Mouse (Mus musculus): ENCODE measurements around the gene Camsap1. TPM values are rescaled to one million over a fixed set of nuclear protein-coding genes. Genes with fewer than 3 reads are reported as not detected.

The Camsap1 gene
- polyA plus RNA-seq, 1 experiment from 2014 or later, result 16.3 TPM

DNA sequence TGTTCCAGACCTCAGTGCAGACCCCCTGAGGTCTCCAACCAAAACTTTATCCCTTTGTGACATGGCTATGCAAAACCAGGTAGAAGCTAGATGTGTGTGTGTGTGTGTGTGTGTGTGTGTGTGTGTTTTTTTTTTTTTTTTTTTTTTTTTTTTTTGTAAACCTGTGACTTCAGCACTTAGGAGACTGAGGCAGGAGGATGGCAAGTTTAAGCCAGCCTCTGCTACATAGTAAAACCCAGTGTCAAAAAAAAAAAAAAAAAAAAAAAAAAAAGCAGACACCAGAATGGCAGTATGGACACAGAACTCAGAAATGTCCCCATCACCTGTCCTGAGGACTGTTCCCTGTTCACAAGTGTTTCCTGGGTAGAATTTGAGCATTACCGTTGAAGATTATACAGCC lies 6.6 kb upstream of the Camsap1 start:
- Histone ChIP-seq H3K4me3 (ENCODE audit: low read depth, low read length) (no peak overlapping the region), H3K36me3 (ENCODE audit: control insufficient read depth, insufficient read depth, low read length) (no peaks in the 10 kb centered on the region), H3K4me2 (replicated peaks; ENCODE audit: low read depth, low read length) (no peak overlapping the region), H3K9ac (replicated peaks; ENCODE audit: low read depth, low read length) (no peak overlapping the region), H3K4me1 (ENCODE audit: control insufficient read depth, insufficient read depth, low read length) (no peaks in the 10 kb centered on the region), H3K27me3 (ENCODE audit: control insufficient read depth, insufficient read depth, low read length) (no peaks in the 10 kb centered on the region), H3K9me3 (ENCODE audit: control insufficient read depth, low read depth, low read length) (no peaks in the 10 kb centered on the region), H3K27ac (ENCODE audit: low read length) (no peak overlapping the region)
- WGBS, result 92% methylated on average over 1 of the region's 1 CpGs
- ATAC-seq (ENCODE audit: insufficient number of reproducible peaks, insufficient read depth, low FRiP score, low read depth), result no peak

DNA sequence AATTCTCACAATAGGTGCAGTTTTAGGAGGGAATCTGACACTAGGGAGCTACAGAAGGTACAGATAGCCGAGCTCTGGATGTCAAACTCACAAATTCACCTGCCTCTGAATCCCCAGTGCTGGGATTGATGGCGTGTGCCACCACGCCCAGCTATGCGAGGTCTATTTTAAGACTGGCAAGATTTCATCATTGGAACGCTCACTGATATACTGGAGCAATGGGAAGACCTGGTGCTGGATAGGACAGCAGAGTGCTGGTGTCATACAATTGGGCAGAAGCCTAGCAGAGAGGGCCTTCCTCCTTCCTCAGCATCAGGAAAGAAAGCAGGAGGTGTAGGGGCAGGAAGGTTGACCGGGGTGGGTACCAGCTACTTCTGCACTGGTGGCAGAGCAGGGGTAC lies 4.7 kb upstream of the Camsap1 start:
- no peak overlapping the region for H3K9ac ChIP-seq (replicated peaks; ENCODE audit: low read depth, low read length)
- no peaks in the 10 kb centered on the region for H3K27me3 ChIP-seq (ENCODE audit: control insufficient read depth, insufficient read depth, low read length)
- no peak overlapping the region for H3K4me3 ChIP-seq (ENCODE audit: low read depth, low read length)
- H3K4me2 ChIP-seq (replicated peaks; ENCODE audit: low read depth, low read length), result no peak overlapping the region
- H3K9me3 ChIP-seq (ENCODE audit: control insufficient read depth, low read depth, low read length), result no peaks in the 10 kb centered on the region
- no peak overlapping the region for H3K27ac ChIP-seq (ENCODE audit: low read length)
- H3K4me1 ChIP-seq (ENCODE audit: control insufficient read depth, insufficient read depth, low read length), result peaks cover 5% of the 10 kb centered on the region; the same call in 1 of the 2 replicates
- H3K36me3 ChIP-seq (ENCODE audit: control insufficient read depth, insufficient read depth, low read length), result no peaks in the 10 kb centered on the region
- ATAC-seq (ENCODE audit: insufficient number of reproducible peaks, insufficient read depth, low FRiP score, low read depth), result no peak
- WGBS, result 83% methylated on average over 6 of the region's 6 CpGs

DNA sequence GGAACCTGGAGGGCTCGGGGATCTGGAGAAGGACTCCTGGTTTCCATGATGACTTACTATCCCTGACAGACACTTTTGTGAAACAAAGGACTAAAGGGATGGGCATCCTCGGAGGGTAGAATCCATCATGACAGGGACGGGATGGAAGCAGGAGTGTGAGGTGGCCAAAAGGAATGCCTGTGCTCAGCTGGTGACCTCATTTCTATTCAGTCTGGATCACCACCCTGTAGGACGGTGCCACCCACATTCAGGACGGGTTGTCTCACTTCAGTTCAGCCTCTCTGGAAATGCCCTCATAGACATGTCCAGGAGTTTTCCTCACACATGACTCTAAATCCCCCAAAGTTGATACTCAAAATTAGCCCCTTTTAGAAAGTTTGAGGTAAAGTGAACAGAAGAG lies 3.5 kb upstream of the Camsap1 start:
- H3K4me3 ChIP-seq (ENCODE audit: low read depth, low read length), result no peak overlapping the region
- H3K9me3 ChIP-seq (ENCODE audit: control insufficient read depth, low read depth, low read length), result no peaks in the 10 kb centered on the region
- H3K4me2 ChIP-seq (replicated peaks; ENCODE audit: low read depth, low read length), result no peak overlapping the region
- no peak for ATAC-seq (ENCODE audit: insufficient number of reproducible peaks, insufficient read depth, low FRiP score, low read depth)
- WGBS, result 69% methylated on average over 5 of the region's 5 CpGs
- H3K9ac ChIP-seq (replicated peaks; ENCODE audit: low read depth, low read length), result no peak overlapping the region
- H3K4me1 ChIP-seq (ENCODE audit: control insufficient read depth, insufficient read depth, low read length), result peaks cover 7% of the 10 kb centered on the region
- no peak overlapping the region for H3K27ac ChIP-seq (ENCODE audit: low read length)
- no peaks in the 10 kb centered on the region for H3K36me3 ChIP-seq (ENCODE audit: control insufficient read depth, insufficient read depth, low read length)
- H3K27me3 ChIP-seq (ENCODE audit: control insufficient read depth, insufficient read depth, low read length), result no peaks in the 10 kb centered on the region

DNA sequence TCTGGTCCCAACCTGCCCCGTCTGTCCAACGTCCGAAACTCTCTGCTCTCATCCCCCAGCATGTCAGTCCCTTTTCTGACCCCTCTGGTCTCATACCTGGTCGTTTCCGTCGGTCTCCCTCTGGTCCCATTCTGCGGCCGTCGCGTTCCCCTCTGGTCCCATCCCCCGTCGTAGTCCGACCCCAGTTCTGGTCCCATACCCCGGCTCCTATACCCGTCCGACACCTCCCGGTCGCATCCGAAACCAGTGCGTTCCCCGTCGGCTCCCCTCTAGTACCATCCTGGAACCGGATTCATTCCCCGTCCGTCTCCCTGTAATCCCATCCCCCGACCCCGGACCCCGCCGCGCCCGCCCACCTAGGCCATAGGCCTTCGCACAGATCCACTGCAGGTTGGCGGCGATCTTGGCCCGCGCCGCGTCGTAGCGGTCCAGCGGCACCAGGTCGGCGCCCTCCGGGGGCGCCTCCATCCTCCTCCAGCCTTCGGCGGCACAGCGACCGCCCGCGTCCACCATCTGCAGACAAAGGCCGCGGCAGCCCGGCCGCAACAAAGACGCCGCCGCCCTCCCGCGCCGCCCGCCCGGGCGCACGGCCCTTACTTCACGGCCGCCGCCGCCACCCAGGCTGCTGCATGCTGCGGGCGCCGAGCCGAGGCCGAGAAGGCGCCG lies 523 bp downstream of the Camsap1 start:
- H3K36me3 ChIP-seq (ENCODE audit: control insufficient read depth, insufficient read depth, low read length), result no peaks in the 10 kb centered on the region
- H3K4me3 ChIP-seq (ENCODE audit: low read depth, low read length), result peak overlapping the region; percentile 93
- peak overlapping the region; percentile 88 for H3K4me2 ChIP-seq (replicated peaks; ENCODE audit: low read depth, low read length)
- peaks cover 30% of the 10 kb centered on the region for H3K4me1 ChIP-seq (ENCODE audit: control insufficient read depth, insufficient read depth, low read length)
- ATAC-seq (ENCODE audit: insufficient number of reproducible peaks, insufficient read depth, low FRiP score, low read depth), result peak; percentile 3
- under 1% methylated on average over 73 of the region's 76 CpGs for WGBS
- no peaks in the 10 kb centered on the region for H3K9me3 ChIP-seq (ENCODE audit: control insufficient read depth, low read depth, low read length)
- H3K27ac ChIP-seq (ENCODE audit: low read length), result peak overlapping the region; percentile 77
- peak overlapping the region; percentile 97 for H3K9ac ChIP-seq (replicated peaks; ENCODE audit: low read depth, low read length)
- no peaks in the 10 kb centered on the region for H3K27me3 ChIP-seq (ENCODE audit: control insufficient read depth, insufficient read depth, low read length)

DNA sequence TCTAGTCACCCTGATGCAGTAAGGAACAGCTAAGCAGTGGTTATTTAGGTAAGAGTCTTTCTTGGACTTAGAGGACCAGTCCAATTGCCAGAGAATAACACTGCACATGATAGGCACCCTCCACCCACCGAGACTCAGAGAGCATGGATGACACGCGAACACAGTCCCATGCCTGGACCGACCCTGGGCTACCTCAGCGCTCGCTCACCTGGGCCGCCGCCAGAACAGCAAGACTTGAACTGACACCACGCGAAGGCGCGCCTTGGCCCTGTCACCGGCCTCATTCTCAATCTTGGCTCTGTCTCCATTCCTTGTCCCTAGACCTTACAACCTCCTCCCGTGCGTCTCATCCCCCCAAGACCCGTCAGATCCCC lies 1.0 kb downstream of the Camsap1 start:
- no peak for ATAC-seq (ENCODE audit: insufficient number of reproducible peaks, insufficient read depth, low FRiP score, low read depth)
- Histone ChIP-seq H3K4me2 (replicated peaks; ENCODE audit: low read depth, low read length) (peak overlapping the region; percentile 88), H3K4me3 (ENCODE audit: low read depth, low read length) (peak overlapping the region; percentile 93), H3K27ac (ENCODE audit: low read length) (peak overlapping the region; percentile 77; the same call in 1 of the 2 replicates), H3K9me3 (ENCODE audit: control insufficient read depth, low read depth, low read length) (no peaks in the 10 kb centered on the region), H3K9ac (replicated peaks; ENCODE audit: low read depth, low read length) (peak overlapping the region; percentile 97), H3K27me3 (ENCODE audit: control insufficient read depth, insufficient read depth, low read length) (no peaks in the 10 kb centered on the region), H3K4me1 (ENCODE audit: control insufficient read depth, insufficient read depth, low read length) (peaks cover 30% of the 10 kb centered on the region), H3K36me3 (ENCODE audit: control insufficient read depth, insufficient read depth, low read length) (no peaks in the 10 kb centered on the region)
- WGBS, result 3% methylated on average over 16 of the region's 16 CpGs

DNA sequence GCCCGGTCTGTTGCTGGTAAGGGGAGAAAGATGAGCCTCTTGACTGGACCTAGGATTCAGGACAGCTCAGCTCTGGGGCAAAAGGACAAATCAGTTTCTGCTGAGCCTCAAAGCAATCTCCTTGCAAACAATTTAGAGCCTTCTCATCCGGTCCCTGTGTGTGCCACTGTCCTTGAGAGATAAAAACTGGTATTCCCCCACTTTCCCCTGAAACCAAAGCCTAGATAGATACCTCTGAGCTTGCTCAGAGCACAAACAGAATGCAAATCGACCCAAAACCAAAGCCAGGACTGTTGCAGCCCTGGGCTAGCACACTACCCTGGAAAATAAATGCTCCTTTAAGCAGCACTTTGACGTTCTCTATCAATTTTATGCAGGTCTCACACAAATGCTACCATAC lies 4.1 kb downstream of the Camsap1 start:
- Histone ChIP-seq H3K27me3 (ENCODE audit: control insufficient read depth, insufficient read depth, low read length) (no peaks in the 10 kb centered on the region), H3K4me2 (replicated peaks; ENCODE audit: low read depth, low read length) (no peak overlapping the region), H3K27ac (ENCODE audit: low read length) (no peak overlapping the region), H3K9ac (replicated peaks; ENCODE audit: low read depth, low read length) (no peak overlapping the region), H3K4me3 (ENCODE audit: low read depth, low read length) (no peak overlapping the region), H3K9me3 (ENCODE audit: control insufficient read depth, low read depth, low read length) (no peaks in the 10 kb centered on the region), H3K4me1 (ENCODE audit: control insufficient read depth, insufficient read depth, low read length) (peaks cover 28% of the 10 kb centered on the region), H3K36me3 (ENCODE audit: control insufficient read depth, insufficient read depth, low read length) (no peaks in the 10 kb centered on the region; the same call in 1 of the 2 replicates)
- 79% methylated on average over 4 of the region's 4 CpGs for WGBS
- no peak for ATAC-seq (ENCODE audit: insufficient number of reproducible peaks, insufficient read depth, low FRiP score, low read depth)

DNA sequence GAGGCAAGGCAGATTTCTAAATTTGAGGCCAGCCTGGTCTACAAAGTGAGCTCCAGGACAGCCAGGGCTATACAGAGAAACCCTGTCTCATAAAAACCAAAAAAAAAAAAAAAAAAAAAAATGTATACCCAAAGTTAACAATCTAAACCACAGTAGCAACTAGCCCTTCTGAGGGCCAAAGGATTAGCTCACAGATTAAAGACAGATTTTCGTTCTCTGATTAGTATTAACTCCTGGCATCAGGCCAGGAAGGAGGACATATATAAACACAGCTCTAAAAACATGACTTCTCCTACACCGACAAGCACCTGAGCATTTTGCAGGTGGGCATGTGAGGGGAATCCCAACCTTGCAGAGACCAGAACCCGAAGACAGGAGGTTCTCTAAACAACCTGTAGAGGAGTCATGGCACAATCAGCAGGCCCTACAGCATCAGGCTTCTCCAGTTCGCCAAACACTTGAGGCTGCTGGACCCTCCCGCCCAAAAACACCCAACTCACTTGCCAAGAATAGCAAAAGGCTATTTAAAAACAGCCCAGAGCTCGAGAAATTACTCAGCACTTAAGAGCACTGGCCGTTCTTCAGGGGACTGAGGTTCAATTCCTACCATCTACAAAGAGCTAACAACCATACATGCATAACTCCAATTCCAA lies 5.4 kb downstream of the Camsap1 start:
- no peak for ATAC-seq (ENCODE audit: insufficient number of reproducible peaks, insufficient read depth, low FRiP score, low read depth)
- peaks cover 2% of the 10 kb centered on the region; the same call in 1 of the 2 replicates for H3K36me3 ChIP-seq (ENCODE audit: control insufficient read depth, insufficient read depth, low read length)
- H3K4me1 ChIP-seq (ENCODE audit: control insufficient read depth, insufficient read depth, low read length), result peaks cover 25% of the 10 kb centered on the region
- no peak overlapping the region for H3K4me3 ChIP-seq (ENCODE audit: low read depth, low read length)
- no peak overlapping the region for H3K4me2 ChIP-seq (replicated peaks; ENCODE audit: low read depth, low read length)
- no peaks in the 10 kb centered on the region for H3K9me3 ChIP-seq (ENCODE audit: control insufficient read depth, low read depth, low read length)
- H3K27me3 ChIP-seq (ENCODE audit: control insufficient read depth, insufficient read depth, low read length), result no peaks in the 10 kb centered on the region
- H3K9ac ChIP-seq (replicated peaks; ENCODE audit: low read depth, low read length), result no peak overlapping the region
- no peak overlapping the region for H3K27ac ChIP-seq (ENCODE audit: low read length)
- 66% methylated on average over 7 of the region's 7 CpGs for WGBS

DNA sequence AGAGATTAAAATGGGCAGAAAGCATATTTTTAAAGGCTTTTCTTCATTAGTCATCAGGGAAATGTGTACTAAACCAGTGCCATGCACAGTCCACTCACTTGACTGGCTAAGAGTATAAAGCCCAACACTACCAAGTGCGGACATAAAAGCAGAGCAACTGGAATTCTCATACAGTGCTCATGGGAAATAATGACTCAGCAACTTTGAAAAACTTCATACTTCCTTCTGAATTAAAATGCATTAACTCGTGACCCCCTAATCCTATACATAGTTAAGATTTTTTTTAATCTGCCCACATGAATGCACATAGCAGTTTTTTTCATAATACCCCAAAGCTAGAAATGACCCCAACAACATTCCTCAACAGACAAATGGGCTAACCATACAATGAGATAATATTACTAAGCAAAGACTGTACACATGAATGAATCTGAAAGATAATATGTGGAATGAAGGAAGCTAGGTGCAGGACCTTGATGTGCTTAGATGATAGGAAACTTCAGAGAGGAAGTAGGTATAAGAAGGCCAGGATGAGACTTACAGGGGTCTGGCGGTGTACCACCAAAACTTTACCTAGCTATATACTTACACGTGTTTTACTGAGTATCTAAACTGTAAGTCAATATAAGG lies 7.8 kb downstream of the Camsap1 start:
- no peak for ATAC-seq (ENCODE audit: insufficient number of reproducible peaks, insufficient read depth, low FRiP score, low read depth)
- Histone ChIP-seq H3K4me3 (ENCODE audit: low read depth, low read length) (no peak overlapping the region), H3K27me3 (ENCODE audit: control insufficient read depth, insufficient read depth, low read length) (no peaks in the 10 kb centered on the region), H3K27ac (ENCODE audit: low read length) (no peak overlapping the region), H3K9ac (replicated peaks; ENCODE audit: low read depth, low read length) (no peak overlapping the region), H3K4me2 (replicated peaks; ENCODE audit: low read depth, low read length) (no peak overlapping the region), H3K4me1 (ENCODE audit: control insufficient read depth, insufficient read depth, low read length) (peaks cover 16% of the 10 kb centered on the region; the same call in 1 of the 2 replicates), H3K36me3 (ENCODE audit: control insufficient read depth, insufficient read depth, low read length) (peaks cover 2% of the 10 kb centered on the region), H3K9me3 (ENCODE audit: control insufficient read depth, low read depth, low read length) (no peaks in the 10 kb centered on the region)
- 91% methylated on average over 4 of the region's 4 CpGs for WGBS
